Mouse (Mus musculus) kidney, embryonic 16.5 days (tissue): ENCODE measurements around the gene Crygs. TPM values are rescaled to one million over a fixed set of nuclear protein-coding genes. Genes with fewer than 3 reads are reported as not detected.

Experiments
- ATAC-seq: fragments of 200-750 bp; cut with Nextera tagmentation; 2 replicates; pipeline ENCODE4 v1.8.0; 2017; ENCODE audit warnings: moderate TSS enrichment; ENCODE audit not compliant: low FRiP score, low TSS enrichment
- H3K27ac ChIP-seq: fragments of 300-500 bp; sonication (generic); 2 replicates; pipeline ENCODE4 v1.5.1; 2014; ENCODE audit warnings: low read length
- H3K27me3 ChIP-seq: fragments of 300-500 bp; sonication (generic); 2 replicates; pipeline ENCODE4 v1.6.1; 2014; ENCODE audit warnings: low read length, control low read depth, mixed read lengths; ENCODE audit not compliant: insufficient read depth
- H3K36me3 ChIP-seq: fragments of 300-500 bp; sonication (generic); 2 replicates; pipeline ENCODE4 v1.6.1; 2014; ENCODE audit warnings: low read length, control low read depth, mixed read lengths; ENCODE audit not compliant: insufficient read depth
- H3K4me1 ChIP-seq: fragments of 300-500 bp; sonication (generic); 2 replicates; pipeline ENCODE4 v1.6.1; 2014; ENCODE audit warnings: low read length, control low read depth, mixed read lengths; ENCODE audit not compliant: insufficient read depth
- H3K4me2 ChIP-seq: fragments of 300-500 bp; sonication (generic); replicated peaks from 2 replicates; pipeline ENCODE4 v1.6.1; 2014; ENCODE audit warnings: low read depth, low read length
- H3K4me3 ChIP-seq: fragments of 300-500 bp; sonication (generic); 2 replicates; pipeline ENCODE4 v1.5.1; 2014; ENCODE audit warnings: mild to moderate bottlenecking, low read length
- H3K9ac ChIP-seq: fragments of 300-500 bp; sonication (generic); replicated peaks from 2 replicates; pipeline ENCODE4 v1.6.1; 2014; ENCODE audit warnings: low read length
- H3K9me3 ChIP-seq: fragments of 300-500 bp; sonication (generic); 2 replicates; pipeline ENCODE4 v1.6.1; 2016; ENCODE audit warnings: low read length, control low read depth
- WGBS: fragments of 180-500 bp; shearing (Covaris S2); extraction: QIAGEN DNeasy Blood & Tissue Kit; methylation state at CpG from one replicate; pipeline ENCODE4 v1.1.7; 2014; 5-methylcytosine and 5-hydroxymethylcytosine counted together
- polyA plus RNA-seq: library from polyadenylated mRNA; unstranded; fragments of >200 nt; fragmentation: Nextera tagmentation; extraction: Ambion mirVana; gene quantifications from 2 replicates; pipeline ENCODE4 v1.2.1, GENCODE M21; 2015

Gene Crygs
- polyA plus RNA-seq = 0.31 TPM in 1 of 2 replicates, not detected in the other

DNA sequence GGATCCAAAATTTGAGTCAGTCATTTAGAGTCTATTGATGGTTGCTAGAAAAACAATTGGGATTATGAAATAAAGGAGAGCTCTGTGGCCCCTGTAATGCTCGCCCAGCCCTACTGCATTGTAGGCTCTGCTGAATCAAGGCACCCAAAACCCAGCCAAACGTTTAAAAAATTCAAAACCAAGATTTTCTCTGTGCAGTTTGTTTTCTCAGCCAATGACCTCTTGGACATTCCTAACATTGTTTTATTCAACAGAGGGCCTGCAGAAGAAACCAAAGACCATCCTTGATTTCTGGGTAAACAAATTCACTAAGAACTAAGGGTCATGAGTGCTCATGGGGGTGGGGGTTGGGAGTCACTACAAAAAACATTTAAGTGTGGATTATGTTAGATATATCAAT is at the start of gene Crygs:
Gene Crygs, minus strand, starts transcription at position 101 of the 400 bp plus-strand sequence.
- no peak within 1 kb of the TSS for H3K9ac ChIP-seq
- H3K4me3 ChIP-seq = no peak within 1 kb of the TSS
- H3K27me3 ChIP-seq = no peaks in the 10 kb centered on the region
- ATAC-seq = no peak
- H3K27ac ChIP-seq = no peak within 1 kb of the TSS
- H3K9me3 ChIP-seq = no peaks in the 10 kb centered on the region
- peaks cover 5% of the 10 kb centered on the region for H3K36me3 ChIP-seq
- H3K4me1 ChIP-seq = 0 out of 2 replicates have a peak, but pooled peaks cover 4% of the 10 kb centered on the region
- 53% methylated on average over 2 of the region's 2 CpGs for WGBS
- no peak within 1 kb of the TSS for H3K4me2 ChIP-seq

DNA sequence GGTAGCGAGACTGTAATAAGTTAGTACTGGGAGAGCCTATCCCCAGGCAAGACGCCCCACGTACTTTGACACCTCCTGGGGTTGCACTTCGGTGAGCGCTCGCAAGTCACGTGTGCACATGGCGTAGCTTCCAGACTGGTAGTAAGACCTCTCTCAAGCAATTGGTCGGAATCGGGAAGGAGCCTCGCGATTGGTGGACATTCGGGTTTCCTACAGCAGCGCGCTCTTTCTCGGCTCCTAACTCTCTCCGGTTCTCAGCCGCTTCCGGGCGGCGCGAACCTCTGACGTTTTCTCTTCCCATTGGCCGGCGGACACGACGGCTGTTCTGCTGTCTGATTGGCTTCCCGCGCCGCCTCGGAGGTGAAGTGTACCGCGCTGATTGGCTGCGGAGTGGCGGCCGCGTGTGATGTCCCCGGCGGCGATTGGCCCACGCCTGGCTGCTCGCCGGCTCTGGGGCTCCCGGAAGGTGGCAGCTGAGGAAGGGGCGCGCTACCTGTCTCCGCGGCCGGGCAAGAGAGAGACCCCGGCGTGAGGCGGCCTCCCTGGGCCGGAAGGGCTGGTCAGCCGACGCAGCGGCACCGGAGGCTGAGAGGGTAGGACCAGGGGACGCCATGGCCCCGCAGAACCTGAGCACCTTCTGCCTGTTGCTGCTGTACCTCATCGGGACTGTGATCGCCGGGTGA is 46.2 kb upstream of the Crygs start, which contains the start of the genes Tbccd1 and Dnajb11:
Gene Tbccd1, minus strand, starts transcription at position 239 of the 683 bp plus-strand sequence.
Gene Dnajb11, plus strand, starts transcription at position 415 of the 683 bp plus-strand sequence.
- peak within 1 kb of the TSS; percentile 84 for H3K27ac ChIP-seq
- under 1% methylated on average over 62 of the region's 62 CpGs for WGBS
- peak within 1 kb of the TSS; percentile 81 for H3K4me2 ChIP-seq
- H3K27me3 ChIP-seq = no peaks in the 10 kb centered on the region
- H3K4me3 ChIP-seq = peak within 1 kb of the TSS; percentile 94
- H3K4me1 ChIP-seq = peaks cover 12% of the 10 kb centered on the region
- H3K9ac ChIP-seq = peak within 1 kb of the TSS; percentile 92
- H3K36me3 ChIP-seq = peaks cover 2% of the 10 kb centered on the region
- peak; percentile 100 for ATAC-seq
- H3K9me3 ChIP-seq = no peaks in the 10 kb centered on the region

DNA sequence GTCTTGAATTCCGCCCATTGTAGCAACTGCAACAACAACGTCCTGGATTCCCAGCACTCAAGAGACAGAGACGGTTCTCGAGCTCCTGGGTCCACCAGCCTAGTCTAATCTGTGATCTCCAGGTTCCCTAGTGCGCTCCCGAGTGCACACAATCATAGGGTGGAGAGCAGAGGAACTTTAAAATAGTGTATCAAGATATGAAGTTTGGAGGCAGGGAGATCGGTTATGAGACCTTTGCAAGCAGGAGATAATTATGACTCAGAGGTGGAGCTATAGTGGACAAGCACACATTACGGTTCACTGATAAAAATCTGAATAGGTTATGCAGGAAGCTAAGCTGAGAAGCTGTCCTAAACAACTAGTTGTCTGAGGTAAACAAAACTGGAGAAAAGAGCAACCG is 45.4 kb upstream of the Crygs start:
- Histone ChIP-seq H3K27me3 (no peaks in the 10 kb centered on the region), H3K27ac (peak overlapping the region; percentile 84), H3K9me3 (no peaks in the 10 kb centered on the region), H3K4me3 (peak overlapping the region; percentile 94), H3K4me1 (peaks cover 12% of the 10 kb centered on the region), H3K36me3 (no peaks in the 10 kb centered on the region), H3K9ac (peak overlapping the region; percentile 76), H3K4me2 (peak overlapping the region; percentile 78)
- ATAC-seq = no peak
- 7% methylated on average over 9 of the region's 9 CpGs for WGBS

DNA sequence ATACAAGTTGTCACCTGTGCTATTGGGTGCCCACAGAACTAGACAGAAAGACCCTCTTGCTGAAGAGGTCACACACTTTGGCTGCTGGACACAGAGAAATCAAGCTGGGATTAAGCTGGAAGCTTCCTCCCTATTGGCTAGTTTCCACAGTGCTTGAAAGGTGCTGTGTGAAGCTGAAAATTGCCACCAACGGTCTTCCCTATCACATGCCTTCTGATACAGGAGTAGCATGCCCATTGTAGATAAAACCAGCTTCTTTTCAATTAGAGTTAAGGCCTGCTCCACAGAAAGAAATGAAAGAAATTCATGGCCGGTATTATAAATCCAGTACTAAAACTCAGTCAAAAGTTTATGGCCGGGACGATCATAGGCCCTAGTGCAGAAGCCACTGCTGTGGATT is 41.3 kb upstream of the Crygs start:
- Histone ChIP-seq H3K4me1 (peaks cover 4% of the 10 kb centered on the region; the same call in 1 of the 2 replicates), H3K4me2 (no peak overlapping the region), H3K4me3 (no peak overlapping the region), H3K27ac (no peak overlapping the region), H3K9ac (no peak overlapping the region), H3K9me3 (no peaks in the 10 kb centered on the region), H3K36me3 (no peaks in the 10 kb centered on the region), H3K27me3 (no peaks in the 10 kb centered on the region)
- ATAC-seq = no peak
- WGBS = 92% methylated on average over 4 of the region's 4 CpGs

DNA sequence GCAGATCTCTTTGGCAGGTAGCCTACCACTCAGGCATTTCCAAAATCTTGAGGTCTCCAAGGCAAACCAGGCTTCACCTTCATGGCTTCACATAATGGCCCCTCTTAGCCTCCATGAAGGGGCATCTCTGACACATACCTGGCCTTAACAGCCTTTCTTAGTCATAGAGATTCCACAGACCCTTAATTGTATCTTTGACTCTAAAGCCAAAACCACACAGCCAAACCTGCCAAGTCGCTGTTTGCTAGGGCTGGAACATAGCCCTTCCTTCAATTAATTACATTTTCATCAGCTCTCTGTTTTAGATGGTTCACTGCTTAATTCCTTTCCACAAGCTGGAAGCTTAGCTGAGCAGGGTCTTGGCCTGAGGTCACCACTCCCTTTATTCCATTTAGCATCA is 37.0 kb upstream of the Crygs start:
- Histone ChIP-seq H3K4me3 (no peak overlapping the region), H3K9ac (no peak overlapping the region), H3K27me3 (no peaks in the 10 kb centered on the region), H3K36me3 (no peaks in the 10 kb centered on the region), H3K9me3 (no peaks in the 10 kb centered on the region), H3K4me1 (0 out of 2 replicates have a peak, but pooled peaks cover 5% of the 10 kb centered on the region), H3K4me2 (no peak overlapping the region), H3K27ac (no peak overlapping the region)
- ATAC-seq = no peak
- WGBS = 62% methylated on average over 1 of the region's 1 CpGs

DNA sequence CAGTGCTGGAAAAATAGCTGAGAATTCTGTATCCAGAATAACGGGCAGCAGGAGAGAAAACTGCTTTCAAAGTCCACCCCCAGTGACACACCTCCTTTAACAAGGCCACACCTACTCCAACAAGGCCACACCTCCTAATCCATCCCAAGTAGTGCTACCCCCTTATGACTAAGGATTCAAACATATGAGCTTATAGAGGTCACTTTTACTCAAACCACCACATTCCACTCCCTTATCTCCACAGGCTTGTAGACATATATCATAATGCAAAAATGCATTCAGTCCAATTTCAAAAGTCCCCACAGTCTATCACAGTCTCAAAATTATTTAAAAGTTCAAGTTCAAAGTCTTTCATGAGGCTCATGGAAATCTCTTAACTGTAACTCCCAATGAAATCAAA is 36.3 kb upstream of the Crygs start:
- no peaks in the 10 kb centered on the region for H3K36me3 ChIP-seq
- H3K4me1 ChIP-seq = 0 out of 2 replicates have a peak, but pooled peaks cover 5% of the 10 kb centered on the region
- H3K4me2 ChIP-seq = no peak overlapping the region
- ATAC-seq = no peak
- 90% methylated on average over 1 of the region's 1 CpGs for WGBS
- no peak overlapping the region for H3K9ac ChIP-seq
- no peak overlapping the region for H3K4me3 ChIP-seq
- H3K9me3 ChIP-seq = no peaks in the 10 kb centered on the region
- H3K27ac ChIP-seq = no peak overlapping the region
- no peaks in the 10 kb centered on the region for H3K27me3 ChIP-seq

DNA sequence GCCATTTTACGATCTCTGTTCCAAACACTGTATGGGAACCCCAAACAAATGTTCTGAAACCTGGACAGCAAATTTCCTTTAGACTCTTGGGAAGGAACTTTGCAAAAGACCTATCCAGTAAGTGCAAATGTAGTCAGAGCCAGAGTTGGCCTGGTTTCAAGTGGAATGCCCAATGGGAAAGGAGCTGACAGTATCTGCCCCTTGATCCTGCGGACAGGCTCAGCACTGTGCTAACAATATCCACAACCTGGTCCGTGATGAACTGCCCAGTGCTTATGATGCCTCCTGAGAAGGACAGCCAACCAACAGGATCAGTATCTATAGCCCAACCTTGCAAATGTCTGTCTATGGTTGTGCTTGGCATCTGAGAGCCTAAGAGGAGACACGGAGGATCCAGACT is 34.1 kb upstream of the Crygs start:
- no peak overlapping the region for H3K9ac ChIP-seq
- no peaks in the 10 kb centered on the region for H3K9me3 ChIP-seq
- H3K4me3 ChIP-seq = no peak overlapping the region
- no peak overlapping the region for H3K4me2 ChIP-seq
- H3K36me3 ChIP-seq = no peaks in the 10 kb centered on the region
- 0 out of 2 replicates have a peak, but pooled peaks cover 5% of the 10 kb centered on the region for H3K4me1 ChIP-seq
- H3K27me3 ChIP-seq = no peaks in the 10 kb centered on the region
- no peak for ATAC-seq
- no peak overlapping the region for H3K27ac ChIP-seq
- 84% methylated on average over 4 of the region's 4 CpGs for WGBS

DNA sequence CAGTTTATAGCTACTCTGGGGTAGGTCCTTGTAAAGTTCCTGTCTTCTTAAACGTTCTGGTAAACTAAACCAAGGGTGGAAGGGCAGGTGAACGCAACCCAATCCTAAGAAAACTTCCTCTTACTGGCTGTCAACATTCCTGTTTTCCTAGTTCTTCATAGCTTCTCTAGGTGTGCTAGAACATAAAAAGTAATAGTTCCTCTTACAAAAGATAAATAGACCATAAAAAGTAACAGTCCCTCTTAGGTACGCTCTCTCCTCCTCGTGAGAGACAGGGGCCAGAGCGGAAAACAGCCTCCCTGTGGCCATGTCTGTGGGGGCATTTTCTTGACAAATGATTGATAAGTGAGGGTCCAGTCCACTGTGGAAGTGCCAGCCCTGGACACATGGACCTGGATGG is 33.5 kb upstream of the Crygs start:
- ATAC-seq = 0 out of 2 replicates have a peak, but pooled peaks have one; percentile 17
- H3K27me3 ChIP-seq = no peaks in the 10 kb centered on the region
- H3K9me3 ChIP-seq = no peaks in the 10 kb centered on the region
- WGBS = 22% methylated on average over 5 of the region's 5 CpGs
- H3K4me2 ChIP-seq = peak overlapping the region; percentile 89
- H3K36me3 ChIP-seq = no peaks in the 10 kb centered on the region
- H3K4me1 ChIP-seq = 0 out of 2 replicates have a peak, but pooled peaks cover 5% of the 10 kb centered on the region
- peak overlapping the region; percentile 80 for H3K9ac ChIP-seq
- H3K4me3 ChIP-seq = peak overlapping the region; percentile 61
- H3K27ac ChIP-seq = peak overlapping the region; percentile 48; the same call in 1 of the 2 replicates

DNA sequence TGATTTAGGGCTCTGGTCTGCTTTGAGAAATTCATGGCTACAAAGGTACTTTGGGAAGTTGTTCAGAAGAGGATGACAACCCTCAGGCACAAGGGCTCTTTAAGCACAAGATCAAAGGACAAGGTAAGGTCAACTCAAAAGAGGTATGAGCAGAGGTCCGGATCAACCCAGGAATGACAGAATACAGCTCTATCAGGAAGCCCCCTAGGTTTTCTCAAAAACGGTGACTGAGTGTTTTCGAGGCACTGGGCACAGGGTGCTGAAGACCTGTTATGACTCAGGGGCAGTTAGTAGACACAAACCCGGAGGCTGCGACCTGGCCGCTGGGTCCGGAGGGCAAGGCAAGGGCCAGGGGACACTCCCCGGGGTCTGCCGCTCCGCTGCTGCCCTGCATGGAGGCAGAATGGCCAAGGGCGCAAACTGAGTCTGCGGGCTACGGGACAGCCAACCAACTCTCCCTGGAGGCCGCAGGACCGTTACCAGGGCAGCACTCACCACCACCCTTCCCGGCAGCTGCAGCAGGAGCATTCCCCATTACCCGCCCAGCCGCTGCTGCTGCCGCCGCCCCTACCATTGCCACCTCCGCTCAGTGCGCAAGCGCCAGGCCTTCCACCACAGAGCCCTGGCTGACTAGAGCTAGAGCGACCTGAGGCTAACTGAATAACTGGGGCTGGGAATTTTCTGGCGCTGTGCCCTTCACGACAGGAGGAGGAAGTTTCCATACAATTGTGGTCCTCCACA is 32.9 kb upstream of the Crygs start:
- peak overlapping the region; percentile 48; the same call in 1 of the 2 replicates for H3K27ac ChIP-seq
- no peaks in the 10 kb centered on the region for H3K36me3 ChIP-seq
- H3K4me3 ChIP-seq = peak overlapping the region; percentile 61
- H3K9me3 ChIP-seq = no peaks in the 10 kb centered on the region
- peak; percentile 97 for ATAC-seq
- H3K4me1 ChIP-seq = 0 out of 2 replicates have a peak, but pooled peaks cover 5% of the 10 kb centered on the region
- peak overlapping the region; percentile 89 for H3K4me2 ChIP-seq
- peak overlapping the region; percentile 80 for H3K9ac ChIP-seq
- H3K27me3 ChIP-seq = no peaks in the 10 kb centered on the region
- WGBS = 1% methylated on average over 25 of the region's 26 CpGs
